13 mouse cellular contexts compared by ENCODE assay signal in genomic region chr17:5596490-5596889, GRCm38 (mm10).
DNase-seq lines count a peak whose midpoint lies in the region; ATAC-seq and TF ChIP-seq lines count a peak whose summit lies in the region.
"Had no signal": no experiment of that assay in that cellular context is flagged by ENCODE, and none has a peak within 500 bp of the region (broad histone marks: within the 10 kb centered on the region; RNA-seq: fewer than 3 reads in every experiment).

No protein-coding gene starts in this region.

- TF ChIP-seq EP300 in heart, postnatal 0 days (IDR thresholded peaks at IDR 0.05; ENCODE audit: low read depth) = no peak

- H3K4me2 ChIP-seq in heart, postnatal 0 days (ENCODE audit: low read depth, low read length) = no peak overlapping the region

- H3K36me3 ChIP-seq in heart, postnatal 0 days (replicated peaks; ENCODE audit: control insufficient read depth, insufficient read depth, low read length) = no peaks in the 10 kb centered on the region
- no peaks in the 10 kb centered on the region for H3K36me3 ChIP-seq in midbrain, embryonic 10.5 days

- no peaks in the 10 kb centered on the region for H3K9me3 ChIP-seq in heart, postnatal 0 days (replicated peaks; ENCODE audit: control insufficient read depth, low read length)
- no peaks in the 10 kb centered on the region for H3K9me3 ChIP-seq in midbrain, embryonic 10.5 days (replicated peaks)

- H3K4me3 ChIP-seq in heart, postnatal 0 days (ENCODE audit: low read depth, low read length) = no peak overlapping the region
- H3K4me3 ChIP-seq in midbrain, embryonic 10.5 days = no peak overlapping the region
- H3K4me3 ChIP-seq: erythroblast, embryonic 14.5 days; left cerebral cortex, adult 2 months; myocyte had no signal

- H3K9ac ChIP-seq in heart, postnatal 0 days (replicated peaks; ENCODE audit: low read depth, low read length) = no peak overlapping the region

- ATAC-seq in heart, postnatal 0 days (ENCODE audit: insufficient read depth, low read depth) = peak; percentile 51
- ATAC-seq: intestine, embryonic 16.5 days had no signal

- no peak overlapping the region for H3K27ac ChIP-seq in heart, postnatal 0 days (ENCODE audit: low read depth)
- no peak overlapping the region for H3K27ac ChIP-seq in midbrain, embryonic 10.5 days (replicated peaks)
- H3K27ac ChIP-seq: left cerebral cortex, adult 2 months had no signal

- no peak for TF ChIP-seq CTCF in heart, postnatal 0 days (IDR thresholded peaks at IDR 0.05; ENCODE audit: low read depth)

- no peaks in the 10 kb centered on the region for H3K27me3 ChIP-seq in heart, postnatal 0 days (ENCODE audit: control insufficient read depth, insufficient read depth, low read length)
- H3K27me3 ChIP-seq in midbrain, embryonic 10.5 days (ENCODE audit: low read depth, poor library complexity, severe bottlenecking) = no peaks in the 10 kb centered on the region

- 22% methylated on average over 3 of the region's 3 CpGs for WGBS in heart, postnatal 0 days
- WGBS in midbrain, embryonic 10.5 days = 65% methylated on average over 3 of the region's 3 CpGs

- H3K4me1 ChIP-seq in heart, postnatal 0 days (ENCODE audit: control insufficient read depth, insufficient read depth) = no peaks in the 10 kb centered on the region
- H3K4me1 ChIP-seq in midbrain, embryonic 10.5 days = peaks cover 8% of the 10 kb centered on the region

- peak; percentile 40 to 60 for DNase-seq in adrenal gland, adult (ENCODE audit: inconsistent age in 2 of 2, low spot score in 1 of 2)
- no peak for DNase-seq in adrenal gland, adult 8-10 months
- peak; percentile 40 for DNase-seq in kidney, adult 11 months
- no peak for DNase-seq in kidney, adult 18-20 months
- DNase-seq in heart, postnatal 0 days (ENCODE audit: low spot score) = peak; percentile 35
- peak; percentile 49 to 57 for DNase-seq in kidney, postnatal 36 days
- no peak for DNase-seq in cerebellum, adult 9-10 months
- no peak for DNase-seq in midbrain, embryonic 10.5 days (ENCODE audit: low spot score)
- DNase-seq: thymus, adult 2 months had no signal

Comparison
In these comparisons a context has a peak if more than half of its experiments do, and no peak if none do; other contexts are left out.
1. DNase-seq: peak in adrenal gland, adult (2 of 2), kidney, adult 11 months (single experiment), heart, postnatal 0 days (single experiment) and kidney, postnatal 36 days (2 of 2); none in adrenal gland, adult 8-10 months (single experiment), kidney, adult 18-20 months (single experiment), cerebellum, adult 9-10 months (single experiment) and midbrain, embryonic 10.5 days (single experiment).